Mouse (Mus musculus) heart, adult 2 months (tissue): Measurements from ENCODE around the gene Lin52.

ENCODE experiments used
- CTCF ChIP-seq: fragments of 200-600 bp; IDR thresholded peaks from 2 replicates; pipeline ENCODE4 v1.8.1; 2022; ENCODE audit warnings: antibody characterized with exemption, mild to moderate bottlenecking, moderate library complexity
- EP300 ChIP-seq: fragments of 200-500 bp; IDR thresholded peaks from 2 replicates; pipeline ENCODE4 v1.6.1; 2011; ENCODE audit warnings: low read depth, low read length, control low read depth; ENCODE audit not compliant: insufficient read depth
- POLR2A ChIP-seq: fragments of 200-500 bp; IDR thresholded peaks from 2 replicates; pipeline ENCODE4 v1.6.1; 2011; ENCODE audit warnings: mild to moderate bottlenecking, low read depth, low read length, control low read depth; ENCODE audit not compliant: insufficient read depth

- TF ChIP-seq EP300 (no peak), CTCF (no peak), POLR2A (no peak)
Measured at GRCm38 (mm10) chr12:84423990-84424389, 27.2 kb upstream of the Lin52 start.
